Mouse (Mus musculus) erythroblast, embryonic 14.5 days (primary cell): ENCODE results near the gene Ankfy1.

Source experiments
- GATA1 ChIP-seq: IDR thresholded peaks from 2 replicates; pipeline ENCODE4 v1.6.1; 2012; ENCODE audit warnings: low read length, inconsistent platforms, mixed read lengths
- TAL1 ChIP-seq: IDR thresholded peaks from 3 replicates; pipeline ENCODE4 v1.6.1; 2012; ENCODE audit warnings: low read length, inconsistent platforms, mixed read lengths

- TF ChIP-seq GATA1 = no peak
- TF ChIP-seq TAL1 = no peak
Observed at GRCm38 (mm10) chr11:72642730-72643129, 47.1 kb upstream of the Ankfy1 start.
